Mouse (Mus musculus) intestine, postnatal 0 days (tissue): Measurements from ENCODE around the gene Arg1. TPM values are rescaled to one million over a fixed set of nuclear protein-coding genes. Genes with fewer than 3 reads are reported as not detected.

ENCODE experiments used
- ATAC-seq: fragments of 200-750 bp; cut with Nextera tagmentation; 2 replicates; pipeline ENCODE4 v1.8.0; 2017; ENCODE audit warnings: mild to moderate bottlenecking, moderate TSS enrichment, moderate library complexity
- H3K27ac ChIP-seq: fragments of 300-500 bp; sonication (generic); 2 replicates; pipeline ENCODE4 v1.5.1; 2014; ENCODE audit warnings: mild to moderate bottlenecking, low read depth, low read length, moderate library complexity
- H3K27me3 ChIP-seq: fragments of 300-500 bp; sonication (generic); replicated peaks from 2 replicates; pipeline ENCODE4 v1.6.1; 2014; ENCODE audit warnings: low read length, mixed read lengths; ENCODE audit not compliant: control insufficient read depth, insufficient read depth
- H3K36me3 ChIP-seq: fragments of 300-500 bp; sonication (generic); 2 replicates; pipeline ENCODE4 v1.6.1; 2014; ENCODE audit warnings: mild to moderate bottlenecking, moderate library complexity; ENCODE audit not compliant: control insufficient read depth, insufficient read depth
- H3K4me1 ChIP-seq: fragments of 300-500 bp; sonication (generic); replicated peaks from 2 replicates; pipeline ENCODE4 v1.6.1; 2014; ENCODE audit warnings: antibody characterized with exemption, low read length, mixed read lengths; ENCODE audit not compliant: control insufficient read depth, insufficient read depth
- H3K4me2 ChIP-seq: fragments of 300-500 bp; sonication (generic); replicated peaks from 2 replicates; pipeline ENCODE4 v1.6.1; 2014; ENCODE audit warnings: low read depth, mild to moderate bottlenecking, moderate library complexity
- H3K4me3 ChIP-seq: fragments of 300-500 bp; sonication (generic); 2 replicates; pipeline ENCODE4 v1.5.1; 2014; ENCODE audit warnings: low read depth, low read length
- H3K9ac ChIP-seq: fragments of 300-500 bp; sonication (generic); 2 replicates; pipeline ENCODE4 v1.6.1; 2014; ENCODE audit warnings: mild to moderate bottlenecking, low read depth, low read length
- H3K9me3 ChIP-seq: fragments of 300-500 bp; sonication (generic); 2 replicates; pipeline ENCODE4 v1.6.1; 2016; ENCODE audit warnings: mixed run types; ENCODE audit not compliant: control insufficient read depth
- CTCF ChIP-seq: sonication (generic); IDR thresholded peaks from 2 replicates; pipeline ENCODE4 v1.5.1; 2016; ENCODE audit warnings: low read depth, mild to moderate bottlenecking, control low read depth, antibody characterized with exemption, moderate library complexity
- WGBS: fragments of 180-500 bp; shearing (Covaris S2); extraction: QIAGEN DNeasy Blood & Tissue Kit; methylation state at CpG from one replicate; pipeline ENCODE4 v1.1.7; 2014; 5-methylcytosine and 5-hydroxymethylcytosine counted together
- polyA plus RNA-seq: library from polyadenylated mRNA; unstranded; fragments of >200 nt; fragmentation: Nextera tagmentation; extraction: Ambion mirVana; gene quantifications from 2 replicates; pipeline ENCODE4 v1.2.1, GENCODE M21; 2015

Arg1 gene
- polyA plus RNA-seq, 1 experiment from 2014 or later = 1.7 TPM

DNA sequence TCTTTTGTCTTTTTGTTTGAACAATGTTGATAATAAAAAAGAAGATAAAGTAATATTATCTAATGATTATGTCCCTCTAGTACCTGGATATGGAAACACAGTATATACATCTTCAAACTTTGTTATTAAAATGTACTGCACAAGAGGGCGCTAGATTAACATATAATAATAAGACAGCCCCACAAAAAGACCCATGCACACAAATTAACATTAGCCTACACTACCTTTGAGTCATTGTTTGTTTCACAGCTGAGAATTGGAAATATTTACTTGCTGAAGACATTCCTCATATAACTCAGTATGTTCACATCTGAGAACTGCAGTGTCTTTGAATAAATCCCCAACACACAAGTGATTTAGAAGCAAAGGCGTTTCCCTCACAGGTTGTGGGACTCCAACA, 33.8 kb upstream of the Arg1 start:
- no peak; the same call in 1 of the 2 replicates for ATAC-seq
- WGBS = 53% methylated on average over 2 of the region's 2 CpGs

DNA sequence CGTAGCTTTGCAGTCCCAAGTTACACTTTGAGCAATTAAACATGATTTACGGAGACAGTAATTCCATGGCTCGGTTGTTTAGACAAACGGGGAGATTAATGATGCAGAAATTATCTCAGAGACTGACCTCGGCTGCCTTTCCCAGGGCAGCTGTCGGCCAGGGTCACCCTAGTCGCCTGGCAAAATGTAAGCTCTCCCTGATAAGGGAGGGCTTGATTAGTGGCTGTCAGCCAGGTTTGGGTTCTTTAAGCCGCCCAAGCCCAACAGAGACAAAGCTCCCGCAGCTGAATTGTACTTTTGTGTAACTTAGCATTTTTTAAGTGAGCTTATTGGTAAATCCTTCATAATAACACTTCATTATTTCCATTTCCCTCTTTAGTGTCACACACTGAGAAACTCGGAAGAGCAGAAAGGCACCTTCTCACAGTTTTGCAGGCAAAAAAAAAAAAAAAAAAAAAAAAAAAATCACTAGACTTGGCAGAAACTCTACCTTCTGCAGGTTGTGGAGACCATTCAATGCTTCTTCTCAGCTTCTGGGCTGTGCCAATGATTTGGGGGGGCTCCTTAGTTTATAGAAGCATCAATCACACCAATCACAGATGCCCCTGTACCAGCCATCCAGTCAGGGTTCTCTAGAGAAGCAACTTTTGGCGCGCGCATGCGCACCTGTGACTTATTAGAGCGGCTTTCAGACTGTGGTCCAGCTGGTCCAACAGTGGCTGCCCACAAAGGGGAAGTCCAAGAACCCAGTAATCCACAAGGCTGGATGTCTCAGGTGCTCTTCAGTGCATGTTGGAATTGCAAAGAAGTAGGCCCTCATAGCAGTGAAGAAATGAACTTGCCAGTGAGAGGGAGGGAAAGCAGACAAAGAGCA, 32.0 kb upstream of the Arg1 start:
- 38% methylated on average over 15 of the region's 15 CpGs for WGBS
- no peaks in the 10 kb centered on the region for H3K4me1 ChIP-seq
- H3K36me3 ChIP-seq = no peaks in the 10 kb centered on the region
- H3K27me3 ChIP-seq = no peaks in the 10 kb centered on the region
- 0 out of 2 replicates have a peak overlapping the region, but pooled peaks have one; percentile 24 for H3K4me2 ChIP-seq
- H3K27ac ChIP-seq = no peak overlapping the region
- no peak overlapping the region for H3K4me3 ChIP-seq
- H3K9ac ChIP-seq = no peak overlapping the region
- H3K9me3 ChIP-seq = no peaks in the 10 kb centered on the region
- ATAC-seq = no peak
- TF ChIP-seq CTCF = no peak

More for the DNA sequence above, 33.8 kb upstream of the Arg1 start:
- Histone ChIP-seq H3K9ac (no peak overlapping the region), H3K27ac (no peak overlapping the region), H3K4me2 (no peak overlapping the region), H3K4me1 (no peaks in the 10 kb centered on the region), H3K4me3 (no peak overlapping the region), H3K9me3 (no peaks in the 10 kb centered on the region), H3K27me3 (no peaks in the 10 kb centered on the region), H3K36me3 (no peaks in the 10 kb centered on the region)
- peak; percentile 69 for TF ChIP-seq CTCF

DNA sequence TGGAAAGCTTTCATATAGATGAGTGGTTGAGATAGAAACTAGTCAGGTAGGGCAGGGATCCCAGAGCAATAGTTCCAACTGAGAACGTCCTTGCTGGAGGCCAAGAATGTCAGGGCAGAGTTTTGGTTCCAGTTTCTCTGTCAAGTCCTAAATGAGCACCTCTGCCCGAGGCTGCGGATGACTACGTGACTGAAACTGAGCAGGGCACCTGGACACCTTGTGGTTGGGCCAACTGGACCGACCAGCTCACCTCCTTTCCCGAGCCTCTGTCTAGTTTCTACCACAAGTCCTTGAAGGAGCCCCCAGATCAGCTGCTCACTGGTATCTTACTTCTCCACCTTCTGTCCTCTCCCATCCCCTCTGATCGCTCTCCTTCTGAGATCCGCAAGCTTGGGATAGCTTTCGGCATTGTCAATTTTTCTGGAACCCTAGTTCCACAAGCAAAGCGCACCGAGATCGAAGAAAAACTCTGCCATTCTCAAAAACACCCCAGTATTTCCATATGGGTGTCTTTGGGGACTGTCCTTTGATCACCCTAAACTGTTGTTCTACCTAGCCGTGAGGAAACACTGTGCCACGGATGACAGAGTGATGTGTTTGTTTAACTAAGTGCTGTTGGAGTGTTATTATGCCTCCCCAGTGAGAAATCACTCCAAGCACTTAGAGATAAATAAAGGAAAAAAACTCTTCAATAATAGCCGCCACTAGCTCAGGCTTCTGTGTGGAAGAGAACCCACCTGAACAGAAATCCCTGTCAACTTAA, 31.2 kb upstream of the Arg1 start:
- 42% methylated on average over 15 of the region's 15 CpGs for WGBS
- Histone ChIP-seq H3K9ac (no peak overlapping the region), H3K27ac (no peak overlapping the region), H3K36me3 (no peaks in the 10 kb centered on the region), H3K27me3 (no peaks in the 10 kb centered on the region), H3K4me2 (0 out of 2 replicates have a peak overlapping the region, but pooled peaks have one; percentile 24), H3K4me3 (no peak overlapping the region), H3K9me3 (no peaks in the 10 kb centered on the region), H3K4me1 (no peaks in the 10 kb centered on the region)
- no peak for TF ChIP-seq CTCF
- no peak for ATAC-seq

DNA sequence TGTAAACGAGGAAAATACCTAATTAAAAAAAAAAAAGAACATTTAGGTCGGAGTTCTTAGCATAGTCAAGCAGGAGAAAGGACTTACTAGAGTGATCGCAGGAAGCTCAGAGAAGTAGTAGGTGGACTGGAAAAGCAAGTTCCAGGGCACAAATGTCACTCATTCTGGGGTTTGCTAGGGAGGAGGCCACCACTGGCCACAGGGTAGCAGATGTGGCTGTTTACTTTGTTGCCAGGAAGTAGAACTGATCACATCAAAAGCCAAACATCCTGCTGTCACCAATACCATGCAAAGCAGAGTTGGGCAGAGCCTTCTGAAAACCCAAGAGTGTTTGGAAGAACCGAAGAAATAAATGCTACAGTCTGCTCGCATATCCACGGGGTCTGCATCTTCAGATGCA, 26.6 kb upstream of the Arg1 start:
- no peak for TF ChIP-seq CTCF
- Histone ChIP-seq H3K36me3 (no peaks in the 10 kb centered on the region), H3K9me3 (no peaks in the 10 kb centered on the region), H3K27me3 (no peaks in the 10 kb centered on the region), H3K4me2 (no peak overlapping the region), H3K27ac (no peak overlapping the region), H3K4me3 (no peak overlapping the region), H3K4me1 (no peaks in the 10 kb centered on the region), H3K9ac (no peak overlapping the region)
- ATAC-seq = no peak
- 66% methylated on average over 6 of the region's 6 CpGs for WGBS

DNA sequence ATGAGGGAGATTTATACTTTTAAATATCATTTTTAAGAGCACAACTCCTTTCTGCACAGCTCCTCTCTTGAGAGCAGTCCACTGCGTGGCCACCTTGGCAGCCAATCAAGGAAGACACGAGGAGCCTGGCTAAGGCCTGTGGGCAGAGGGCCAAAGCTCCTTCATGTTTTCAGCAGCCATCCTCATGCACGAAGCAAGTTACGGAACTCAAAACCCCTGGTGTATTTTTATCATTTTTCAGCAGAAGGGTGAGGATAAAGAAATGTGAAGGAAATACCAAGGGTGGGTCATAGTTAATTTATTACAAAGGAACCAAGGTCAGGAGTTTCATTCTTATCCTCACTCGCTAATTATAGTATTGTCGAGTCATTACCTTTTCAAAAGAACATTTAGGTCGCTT, 25.3 kb upstream of the Arg1 start:
- no peaks in the 10 kb centered on the region for H3K9me3 ChIP-seq
- no peaks in the 10 kb centered on the region for H3K36me3 ChIP-seq
- H3K4me2 ChIP-seq = no peak overlapping the region
- no peak overlapping the region for H3K27ac ChIP-seq
- H3K4me1 ChIP-seq = no peaks in the 10 kb centered on the region
- WGBS = 57% methylated on average over 7 of the region's 7 CpGs
- no peak overlapping the region for H3K4me3 ChIP-seq
- TF ChIP-seq CTCF = no peak
- ATAC-seq = no peak
- no peaks in the 10 kb centered on the region for H3K27me3 ChIP-seq
- no peak overlapping the region for H3K9ac ChIP-seq

DNA sequence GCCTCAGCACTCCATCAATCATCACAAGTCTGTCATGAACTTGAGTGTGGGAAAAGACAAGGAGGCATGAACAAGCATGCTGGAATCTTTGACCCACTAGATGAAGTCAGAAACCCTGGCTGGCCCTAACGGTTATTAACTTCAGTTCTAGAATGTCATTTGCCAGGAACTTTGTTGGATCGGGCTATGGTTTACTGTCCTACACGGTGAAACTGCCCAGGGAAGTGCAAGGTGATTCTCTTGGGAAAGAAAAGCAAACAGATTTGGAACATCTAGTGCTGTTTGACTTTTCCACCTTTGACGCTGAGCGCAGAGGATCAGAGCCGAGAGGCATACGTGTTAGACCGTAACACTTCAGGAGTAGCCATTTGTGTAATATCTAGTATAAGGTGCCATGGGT, 24.3 kb upstream of the Arg1 start:
- Histone ChIP-seq H3K4me2 (no peak overlapping the region), H3K27ac (no peak overlapping the region), H3K4me3 (no peak overlapping the region), H3K4me1 (no peaks in the 10 kb centered on the region), H3K9me3 (no peaks in the 10 kb centered on the region), H3K36me3 (no peaks in the 10 kb centered on the region), H3K9ac (no peak overlapping the region), H3K27me3 (no peaks in the 10 kb centered on the region)
- TF ChIP-seq CTCF = no peak
- no peak for ATAC-seq
- 80% methylated on average over 8 of the region's 8 CpGs for WGBS
